Mouse (Mus musculus) c-Kit-positive CD71-positive TER-119-positive erythroid progenitor cells, embryonic 14.5 days (primary cell): Measurements from ENCODE around the gene Edil3.

Experiments used
- DNase-seq: peaks from one replicate; pipeline ENCODE4 v3.0.0-alpha.2; 2013; ENCODE audit warnings: low spot score

The Edil3 gene

GRCm38 (mm10) chr13:89256906-89257305, 435.6 kb downstream of the Edil3 start:
- DNase-seq, result no peak

- DNase-seq, result no peak
These were observed 465.5 kb downstream of the Edil3 start for GRCm38 (mm10) chr13:89286696-89287305.

- no peak for DNase-seq
These were observed 466.9 kb downstream of the Edil3 start for GRCm38 (mm10) chr13:89288201-89288600.

DNA sequence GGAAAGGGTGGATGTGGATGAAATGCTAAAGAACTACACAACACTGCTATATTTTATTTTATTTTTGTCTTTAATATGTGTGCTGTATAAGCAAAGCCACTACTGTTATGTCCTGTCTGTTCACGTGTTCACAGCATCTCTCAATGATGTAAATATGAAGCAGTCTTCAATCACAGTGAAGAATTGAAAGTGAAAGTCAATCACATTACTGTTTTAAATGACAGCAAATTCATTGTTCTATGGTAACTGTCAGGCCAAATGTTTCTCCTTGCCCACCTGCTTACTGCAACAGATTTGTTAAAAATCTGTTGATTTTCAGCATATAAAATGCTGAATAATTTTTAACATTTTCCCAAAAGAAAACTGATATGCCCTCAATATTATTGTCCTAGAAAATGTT, 499.9 kb downstream of the Edil3 start:
- no peak for DNase-seq

GRCm38 (mm10) chr13:89324282-89324681, 503.0 kb downstream of the Edil3 start:
- DNase-seq, result no peak

DNA sequence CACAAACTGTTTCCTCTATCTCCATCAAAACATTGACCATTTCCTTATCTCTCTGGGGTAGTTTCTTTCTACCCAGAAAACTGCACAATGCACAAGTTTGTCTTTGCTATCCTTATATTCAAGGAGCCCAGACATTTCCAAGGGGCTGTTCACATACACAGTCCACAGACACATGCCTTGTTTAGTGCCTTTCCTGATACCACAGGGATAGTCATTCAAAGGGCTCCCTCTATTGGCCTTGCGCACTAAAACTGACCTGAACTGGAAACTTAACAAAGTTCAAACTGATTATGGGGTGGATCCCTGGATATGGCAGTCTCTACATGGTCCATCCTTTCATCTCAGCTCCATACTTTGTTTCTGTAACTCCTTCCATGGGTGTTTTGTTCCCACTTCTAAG, 513.2 kb downstream of the Edil3 start:
- DNase-seq, result peak; percentile 4

- DNase-seq, result no peak
These were observed 514.8 kb downstream of the Edil3 start for GRCm38 (mm10) chr13:89335908-89336579.

DNA sequence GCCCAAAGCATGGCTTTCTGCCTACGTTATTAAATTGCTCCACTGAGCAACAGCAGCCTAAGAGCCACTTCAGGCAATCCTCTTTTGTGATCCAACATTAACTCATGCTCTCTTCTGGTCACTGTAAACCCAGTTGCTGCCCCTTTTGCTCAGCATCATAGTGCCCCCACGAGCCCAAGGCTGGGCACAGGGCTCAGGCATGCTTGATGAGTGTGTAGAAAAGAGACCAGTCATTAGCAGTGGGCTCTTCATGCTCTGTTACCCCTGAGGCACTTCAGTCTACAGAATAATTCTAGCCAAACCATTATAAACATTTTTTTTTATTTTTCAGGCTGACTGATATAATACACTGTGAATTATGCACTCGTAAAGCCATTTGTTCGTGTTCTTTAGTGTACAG, 517.8 kb downstream of the Edil3 start:
- no peak for DNase-seq

- no peak for DNase-seq
These were observed 518.5 kb downstream of the Edil3 start for GRCm38 (mm10) chr13:89339776-89340175.

GRCm38 (mm10) chr13:89355234-89355633, 534.0 kb downstream of the Edil3 start:
- DNase-seq, result no peak

- no peak for DNase-seq
These were observed 537.1 kb downstream of the Edil3 start for GRCm38 (mm10) chr13:89358407-89358806.

DNA sequence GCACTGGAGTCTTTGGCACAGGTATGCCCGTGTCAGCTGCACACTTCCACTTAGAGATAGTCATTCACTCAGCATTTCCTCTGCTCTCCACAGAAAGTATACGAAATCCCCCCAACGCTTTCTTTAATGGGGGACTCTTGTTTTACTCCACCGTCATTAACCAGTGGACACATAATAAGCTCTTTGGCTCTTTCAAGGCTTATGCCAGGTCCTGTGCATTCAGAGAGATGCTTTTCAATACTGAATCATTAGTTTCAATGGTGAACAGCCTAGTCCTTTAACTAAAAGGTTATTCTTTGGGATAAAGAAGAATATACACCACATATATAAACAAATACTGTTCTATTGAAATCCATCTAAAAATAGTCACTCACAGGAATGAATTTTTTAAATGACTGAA, 541.0 kb downstream of the Edil3 start:
- no peak for DNase-seq

GRCm38 (mm10) chr13:89371253-89371652, 550.0 kb downstream of the Edil3 start:
- no peak for DNase-seq

GRCm38 (mm10) chr13:89371656-89372240, 550.5 kb downstream of the Edil3 start:
- DNase-seq, result no peak
